In the genomic region with DNA sequence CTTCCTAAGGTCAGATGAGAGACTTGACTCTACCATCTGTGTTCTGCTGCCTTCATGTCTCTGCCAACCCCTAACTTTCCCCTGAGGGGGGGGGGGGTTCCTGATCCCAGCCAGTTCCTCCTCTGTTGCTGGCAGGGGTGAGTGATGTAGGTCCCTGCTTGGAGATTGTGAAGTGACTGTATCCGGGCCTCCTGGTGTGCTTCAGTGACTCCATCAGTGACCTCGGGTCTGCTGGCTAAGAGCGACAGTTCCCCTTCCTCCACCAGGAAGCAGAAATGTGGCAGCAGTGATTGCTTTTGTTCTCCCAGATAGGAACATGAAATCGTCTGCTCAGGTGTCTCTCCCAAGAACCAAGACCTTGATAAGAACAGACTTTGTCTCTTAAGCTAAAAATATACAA, we compare ENCODE assay signal across 21 mouse cellular contexts. TPM values are rescaled to one million over a fixed set of nuclear protein-coding genes. Genes with fewer than 3 reads are reported as not detected.
DNase-seq lines count a peak whose midpoint lies in the region; ATAC-seq lines count a peak whose summit lies in the region.
"Had no signal": no experiment of that assay in that cellular context is flagged by ENCODE, and none has a peak within 500 bp of the region (broad histone marks: within the 10 kb centered on the region; RNA-seq: fewer than 3 reads in every experiment).

No protein-coding gene starts in this region.

- H3K27ac ChIP-seq in kidney, embryonic 14.5 days (ENCODE audit: low read depth, low read length), result no peak overlapping the region
- H3K27ac ChIP-seq: embryonic facial prominence, embryonic 15.5 days; forebrain, embryonic 12.5 days; hindbrain, embryonic 15.5 days; left cerebral cortex, adult 2 months; limb, embryonic 12.5 days; lung, embryonic 15.5 days had no signal

- peaks cover 14% of the 10 kb centered on the region for H3K27me3 ChIP-seq in kidney, embryonic 14.5 days (ENCODE audit: control insufficient read depth, insufficient read depth, low read length)

- intact Hi-C loops in heart, postnatal 25 days (cut with DNase I), result no loop called here

- ATAC-seq in kidney, embryonic 14.5 days (ENCODE audit: low FRiP score, low TSS enrichment), result no peak
- ATAC-seq in inflammation-experienced regulatory T-cells, adult 6 months, result no peak

- DNase-seq in heart, adult 11 months, result peak; percentile 92
- DNase-seq in heart, postnatal 25 days (ENCODE audit: low spot score), result no peak
- DNase-seq in kidney, postnatal 36 days, result peak; percentile 49 to 54
- peak; percentile 42 for DNase-seq in thymus, postnatal 25 days
- DNase-seq in thymus, postnatal 0 days (ENCODE audit: low spot score), result no peak
- DNase-seq: cerebellum, adult 2 months; right cerebral cortex, postnatal 25 days had no signal

- no peak overlapping the region for H3K4me3 ChIP-seq in kidney, embryonic 14.5 days (ENCODE audit: low read length)
- H3K4me3 ChIP-seq: left cerebral cortex, adult 2 months had no signal

- no peak overlapping the region for H3K4me2 ChIP-seq in kidney, embryonic 14.5 days (replicated peaks; ENCODE audit: low read depth, low read length)

- no peaks in the 10 kb centered on the region for H3K36me3 ChIP-seq in kidney, embryonic 14.5 days (ENCODE audit: control insufficient read depth, insufficient read depth, low read length)
- H3K36me3 ChIP-seq: embryonic facial prominence, embryonic 15.5 days; forebrain, embryonic 12.5 days; hindbrain, embryonic 15.5 days; limb, embryonic 12.5 days; lung, embryonic 15.5 days had no signal

- H3K4me1 ChIP-seq in kidney, embryonic 14.5 days (ENCODE audit: control insufficient read depth, insufficient read depth, low read length), result peaks cover 7% of the 10 kb centered on the region; the same call in 1 of the 2 replicates

- WGBS in kidney, embryonic 14.5 days, result 48% methylated on average over 4 of the region's 4 CpGs

- no peaks in the 10 kb centered on the region for H3K9me3 ChIP-seq in kidney, embryonic 14.5 days (ENCODE audit: control insufficient read depth, low read length)
- H3K9me3 ChIP-seq: embryonic facial prominence, embryonic 15.5 days; forebrain, embryonic 12.5 days; hindbrain, embryonic 15.5 days; limb, embryonic 12.5 days; lung, embryonic 15.5 days; megakaryocyte, embryonic 14.5 days had no signal

- H3K9ac ChIP-seq in kidney, embryonic 14.5 days (ENCODE audit: low read depth, low read length), result no peak overlapping the region
- H3K9ac ChIP-seq: embryonic facial prominence, embryonic 15.5 days; forebrain, embryonic 12.5 days; hindbrain, embryonic 15.5 days; limb, embryonic 12.5 days; lung, embryonic 15.5 days had no signal

RNA-seq across cellular contexts. Expression of a gene that starts 0.8 kb away (rescaled TPM):
- total RNA-seq in heart, postnatal 25 days (2021), result not detected
- polyA plus RNA-seq in kidney, embryonic 14.5 days (2014; fragmentation: Nextera tagmentation; extraction: Ambion mirVana), result 0.24 and 1.1 TPM in 2 replicates
- polyA plus RNA-seq in thymus, postnatal 0 days (2015; fragmentation: Nextera tagmentation; extraction: Ambion mirVana), result 0.14 and 0.18 TPM in 2 replicates
- not detected for polyA plus RNA-seq in inflammation-experienced regulatory T-cells, adult 6 months (2017; shearing (Covaris generic))
- polyA plus RNA-seq: gonadal fat pad, adult 2 months; heart, embryonic 16.5 days; lung, embryonic 15.5 days; neural tube, embryonic 11.5 days had no signal

RNA-seq across cellular contexts. Expression of a gene that starts 12.6 kb away (rescaled TPM):
- not detected for total RNA-seq in heart, postnatal 25 days (2021)
- not detected in 2 replicates for polyA plus RNA-seq in kidney, embryonic 14.5 days (2014; fragmentation: Nextera tagmentation; extraction: Ambion mirVana)
- not detected in 2 replicates for polyA plus RNA-seq in thymus, postnatal 0 days (2015; fragmentation: Nextera tagmentation; extraction: Ambion mirVana)
- not detected for polyA plus RNA-seq in inflammation-experienced regulatory T-cells, adult 6 months (2017; shearing (Covaris generic))
- total RNA-seq: layer of hippocampus, adult 18-20 months; left cerebral cortex, adult 2 months; midbrain, postnatal 0 days had no signal
- polyA plus RNA-seq: cerebellum, adult 2 months; embryonic facial prominence, embryonic 15.5 days; forebrain, embryonic 12.5 days; heart, embryonic 16.5 days; hindbrain, embryonic 15.5 days; limb, embryonic 12.5 days; lung, embryonic 15.5 days; neural tube, embryonic 11.5 days had no signal

RNA-seq across cellular contexts. Expression of a gene that starts 22.5 kb away (rescaled TPM):
- not detected for total RNA-seq in heart, postnatal 25 days (2021)
- not detected in 2 replicates for polyA plus RNA-seq in kidney, embryonic 14.5 days (2014; fragmentation: Nextera tagmentation; extraction: Ambion mirVana)
- not detected in 2 replicates for polyA plus RNA-seq in thymus, postnatal 0 days (2015; fragmentation: Nextera tagmentation; extraction: Ambion mirVana)
- not detected for polyA plus RNA-seq in inflammation-experienced regulatory T-cells, adult 6 months (2017; shearing (Covaris generic))
- polyA plus RNA-seq: embryonic facial prominence, embryonic 15.5 days; forebrain, embryonic 12.5 days; gonadal fat pad, adult 2 months; hindbrain, embryonic 15.5 days; limb, embryonic 12.5 days; lung, embryonic 15.5 days; neural tube, embryonic 11.5 days had no signal

RNA-seq across cellular contexts. Expression of a gene that starts 22.8 kb away (rescaled TPM):
- total RNA-seq in heart, postnatal 25 days (2021), result 10 to 100 TPM in 1 of 2 experiments, 1 to 10 TPM in 1; 9.7 to 15.0 TPM
- 2.4 and 4.1 TPM in 2 replicates for polyA plus RNA-seq in kidney, embryonic 14.5 days (2014; fragmentation: Nextera tagmentation; extraction: Ambion mirVana)
- polyA plus RNA-seq in thymus, postnatal 0 days (2015; fragmentation: Nextera tagmentation; extraction: Ambion mirVana), result 3.7 and 4.9 TPM in 2 replicates
- polyA plus RNA-seq in inflammation-experienced regulatory T-cells, adult 6 months (2017; shearing (Covaris generic)), result 10 to 100 TPM in 2 of 3 experiments, 1 to 10 TPM in 1; 2.5 to 16.8 (median 15.8) TPM

RNA-seq across cellular contexts. Expression of a gene that starts 23.0 kb away (rescaled TPM):
- total RNA-seq in heart, postnatal 25 days (2021), result 1 to 10 TPM; 1.2 to 1.3 TPM
- polyA plus RNA-seq in kidney, embryonic 14.5 days (2014; fragmentation: Nextera tagmentation; extraction: Ambion mirVana), result 0.38 and 0.49 TPM in 2 replicates
- 6.2 and 7.1 TPM in 2 replicates for polyA plus RNA-seq in thymus, postnatal 0 days (2015; fragmentation: Nextera tagmentation; extraction: Ambion mirVana)
- 1 to 10 TPM in 2 of 3 experiments, under 1 TPM in 1; 0.73 to 4.1 (median 2.9) TPM for polyA plus RNA-seq in inflammation-experienced regulatory T-cells, adult 6 months (2017; shearing (Covaris generic))

Comparison
In these comparisons a context has a peak if more than half of its experiments do, and no peak if none do; other contexts are left out.
1. DNase-seq: peak in heart, adult 11 months (single experiment), kidney, postnatal 36 days (2 of 2) and thymus, postnatal 25 days (single experiment); none in heart, postnatal 25 days (single experiment) and thymus, postnatal 0 days (single experiment).